Mouse (Mus musculus) lung, postnatal 36 days (tissue): ENCODE data around the gene G0s2.
"Not testable (repeated sequence)": the region's sequence is repeated elsewhere in the genome, so short reads cannot be mapped to it uniquely, and the experiment has no call there.

Experiments used
- DNase-seq: peaks from one replicate; pipeline ENCODE4 v3.0.0; 2022; ENCODE audit warnings: mixed read lengths

G0s2 gene

DNA sequence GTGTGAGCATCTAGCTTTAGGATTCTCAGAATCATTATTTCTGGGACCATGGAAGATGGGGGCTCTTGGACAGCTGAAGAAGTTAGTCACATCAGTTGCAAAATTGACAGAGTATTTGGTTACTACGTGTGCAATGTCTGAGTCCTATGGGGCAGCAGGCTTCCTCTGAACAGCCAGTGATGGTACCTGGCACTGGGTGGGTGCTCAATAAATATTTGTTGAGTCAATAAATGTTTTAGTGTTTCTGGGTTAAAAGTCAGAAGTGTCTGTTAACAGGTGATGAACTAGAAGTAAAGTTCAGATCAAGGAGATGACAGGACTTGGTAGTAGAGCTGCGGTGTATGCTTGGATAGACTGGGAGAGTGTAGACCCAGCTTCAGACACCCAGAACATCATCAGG, 14.6 kb upstream of the G0s2 start:
- no peak for DNase-seq

DNA sequence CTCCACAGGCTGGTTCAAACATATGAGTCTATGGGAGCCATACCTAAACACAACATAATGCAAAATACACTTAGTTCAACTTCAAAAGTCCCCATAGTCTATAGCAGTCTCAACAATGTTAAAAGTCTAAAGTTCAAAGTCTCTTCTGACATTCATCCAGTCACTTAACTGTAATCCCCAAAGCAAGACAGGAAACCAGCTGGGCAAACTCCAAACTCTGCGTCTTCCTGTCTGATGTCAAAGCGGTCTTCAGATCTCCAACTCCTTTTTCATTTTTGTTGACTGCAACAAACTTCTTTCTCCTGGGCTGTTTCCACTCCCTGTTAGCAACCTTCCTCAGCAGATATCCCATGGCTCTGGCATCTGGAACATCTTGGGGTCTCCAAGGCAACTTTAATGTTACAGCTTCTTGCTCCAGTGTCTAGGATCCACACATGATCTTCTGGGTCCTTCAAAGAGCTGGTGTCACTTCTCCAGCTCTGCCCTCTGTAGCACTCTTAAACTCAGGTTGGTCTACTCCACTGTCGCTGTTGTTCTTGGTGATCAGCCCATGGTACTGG, 12.8 kb upstream of the G0s2 start:
- not testable (repeated sequence) for DNase-seq

DNA sequence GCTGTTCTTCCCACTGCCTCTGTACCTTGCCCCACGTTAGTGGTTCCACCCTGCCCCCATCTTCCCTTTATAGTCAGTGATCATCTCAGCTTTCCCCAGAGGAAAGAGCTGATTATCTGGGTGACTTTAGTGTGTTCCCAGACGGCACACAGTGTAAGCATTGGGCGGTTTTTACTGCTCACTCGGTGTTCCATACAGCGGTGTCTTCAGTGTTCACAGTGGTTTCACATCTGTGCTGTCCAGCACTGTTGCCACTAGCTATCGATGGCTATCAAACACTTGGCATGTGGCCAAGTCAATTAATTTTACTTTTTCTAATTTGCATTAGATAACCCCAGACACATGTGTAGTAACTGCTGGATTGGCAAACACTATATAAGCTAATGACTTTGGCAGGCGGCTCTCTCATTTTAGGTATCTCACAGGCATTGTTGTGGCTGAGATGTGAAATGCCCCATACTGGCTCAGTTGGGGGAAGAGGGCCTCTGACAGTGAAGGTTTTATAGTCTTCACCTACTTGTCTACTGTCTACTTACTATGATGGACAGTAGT, 11.3 kb upstream of the G0s2 start:
- no peak for DNase-seq

DNA sequence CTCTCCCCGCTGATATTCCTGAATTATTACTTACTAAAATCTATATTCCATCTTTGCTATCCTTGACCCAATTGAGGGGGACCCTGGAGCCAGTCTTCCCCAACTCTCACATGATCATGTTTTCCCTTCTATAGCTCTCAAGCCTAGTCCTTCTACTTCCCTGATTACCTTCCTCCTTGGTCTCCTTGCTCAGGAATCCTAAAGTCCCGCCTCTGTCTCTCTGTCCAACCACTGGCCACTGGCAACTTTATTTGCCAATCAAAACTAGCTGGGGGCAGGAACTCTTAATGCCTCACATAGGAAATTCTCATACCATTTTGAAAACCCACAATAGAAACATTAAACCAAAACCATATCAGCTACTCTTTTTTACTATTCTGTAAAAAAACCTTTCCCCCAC, 8.3 kb upstream of the G0s2 start:
- no peak for DNase-seq

DNA sequence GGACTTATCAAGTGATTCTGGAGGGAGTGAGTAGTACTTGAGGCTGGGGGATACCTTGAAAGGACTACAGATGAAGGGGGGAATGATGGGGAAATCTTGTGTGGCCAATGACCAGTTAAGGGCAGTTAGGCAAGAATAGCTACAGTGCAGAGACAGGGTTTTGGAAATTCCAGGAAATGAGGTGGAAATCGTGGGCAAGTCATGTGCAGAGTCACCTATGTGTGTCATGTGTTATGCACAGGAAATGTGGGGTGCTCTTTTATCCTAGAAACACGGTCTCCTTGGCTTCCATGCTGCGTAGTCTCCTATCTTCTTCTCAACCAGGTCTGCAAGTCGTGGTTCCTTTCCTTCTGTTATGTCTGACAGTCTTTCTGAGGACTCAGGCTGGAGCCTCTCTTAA, 6.5 kb upstream of the G0s2 start:
- no peak for DNase-seq

- DNase-seq = peak; percentile 65
Measured at GRCm38 (mm10) chr1:193278414-193279045, 5.5 kb upstream of the G0s2 start.

- DNase-seq = no peak
Measured at GRCm38 (mm10) chr1:193274407-193275071, 1.5 kb upstream of the G0s2 start.

- no peak for DNase-seq
Measured at GRCm38 (mm10) chr1:193272137-193272915, 691 bp downstream of the G0s2 start.

DNA sequence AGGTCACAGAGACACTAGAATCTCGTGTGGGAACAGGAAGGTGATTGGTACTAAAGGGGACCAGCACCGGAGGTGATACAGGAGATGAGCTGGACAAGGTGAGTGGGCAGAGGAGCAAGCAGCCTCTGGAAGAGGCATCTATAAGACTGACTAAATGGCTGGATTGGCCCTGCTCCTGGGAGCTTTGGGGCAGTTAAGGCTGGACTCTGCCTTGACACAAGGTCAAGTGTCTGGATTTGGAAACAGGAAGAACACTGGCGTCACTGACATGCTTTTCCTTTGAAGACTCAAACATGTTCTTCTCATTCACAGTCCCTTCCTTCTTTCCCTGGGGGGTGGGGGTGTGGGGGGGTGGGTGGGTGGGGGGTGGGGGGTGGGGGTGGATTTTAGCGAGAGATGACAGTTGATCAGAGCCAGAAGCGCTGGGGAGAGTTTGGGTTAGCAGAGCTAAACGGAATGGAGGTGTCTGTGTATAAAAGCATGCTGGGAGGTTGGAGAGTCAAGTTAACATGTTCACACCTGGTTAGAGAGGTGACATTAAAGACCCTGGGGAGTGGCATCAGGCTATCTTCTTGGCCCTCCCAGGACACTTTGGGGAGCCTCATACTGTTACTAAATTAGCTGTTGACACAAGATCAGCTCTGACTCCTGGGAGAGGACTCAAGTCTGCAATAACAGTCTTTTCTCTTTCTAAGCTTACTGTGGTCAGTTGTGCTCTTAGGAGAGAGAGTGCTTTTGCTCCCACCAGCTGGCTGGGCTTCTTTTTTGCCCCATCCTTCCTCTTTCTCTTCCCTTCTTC, 1.9 kb downstream of the G0s2 start:
- peak; percentile 61 for DNase-seq

- no peak for DNase-seq
Measured at GRCm38 (mm10) chr1:193265734-193266133, 7.3 kb downstream of the G0s2 start.

GRCm38 (mm10) chr1:193263955-193264598, 8.9 kb downstream of the G0s2 start, which contains the start of gene Hsd11b1:
Gene Hsd11b1, minus strand, starts transcription at chr1:193264075.
- peak; percentile 70 for DNase-seq

DNA sequence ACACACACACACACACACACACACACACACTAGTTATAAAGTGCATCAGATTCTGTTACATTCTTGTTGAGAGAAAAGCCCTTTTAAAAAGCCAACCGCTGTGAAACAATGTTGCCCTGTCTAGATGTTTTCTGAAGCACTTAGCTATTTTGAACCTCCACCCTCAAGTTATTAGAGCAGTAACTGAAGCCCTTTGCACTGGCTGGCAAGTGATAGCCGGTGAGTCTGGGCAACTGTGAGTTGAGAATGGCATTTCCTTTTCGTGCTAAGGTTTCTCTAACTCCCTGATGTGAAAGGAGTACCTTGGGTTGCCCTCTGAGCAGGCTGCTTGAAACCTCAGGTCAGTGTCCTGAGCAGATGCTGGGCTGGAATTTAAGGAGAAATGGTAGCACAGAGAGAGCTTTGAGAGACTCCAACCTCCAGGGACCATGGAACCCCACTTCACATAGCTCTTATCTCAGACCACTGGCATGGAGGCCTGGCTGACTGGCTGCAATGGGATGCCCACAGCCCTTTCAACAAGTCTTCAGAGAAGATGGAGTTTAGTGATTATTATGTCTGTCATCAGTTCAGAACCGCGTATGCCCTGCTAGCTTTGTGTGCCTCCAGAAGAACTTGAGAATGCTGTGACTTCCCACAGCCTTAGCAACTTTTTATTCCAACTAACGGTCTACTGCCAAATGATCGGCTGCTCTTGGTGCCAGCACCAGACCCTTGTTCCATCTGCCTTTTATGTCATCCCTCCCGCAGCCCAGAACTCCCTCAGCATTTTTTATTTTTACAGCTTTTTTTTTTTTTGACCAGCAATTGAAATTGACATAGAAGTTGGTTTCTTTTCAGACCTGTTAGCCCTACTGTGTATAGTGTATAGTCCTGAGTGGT, 9.8 kb downstream of the G0s2 start:
- no peak for DNase-seq

DNA sequence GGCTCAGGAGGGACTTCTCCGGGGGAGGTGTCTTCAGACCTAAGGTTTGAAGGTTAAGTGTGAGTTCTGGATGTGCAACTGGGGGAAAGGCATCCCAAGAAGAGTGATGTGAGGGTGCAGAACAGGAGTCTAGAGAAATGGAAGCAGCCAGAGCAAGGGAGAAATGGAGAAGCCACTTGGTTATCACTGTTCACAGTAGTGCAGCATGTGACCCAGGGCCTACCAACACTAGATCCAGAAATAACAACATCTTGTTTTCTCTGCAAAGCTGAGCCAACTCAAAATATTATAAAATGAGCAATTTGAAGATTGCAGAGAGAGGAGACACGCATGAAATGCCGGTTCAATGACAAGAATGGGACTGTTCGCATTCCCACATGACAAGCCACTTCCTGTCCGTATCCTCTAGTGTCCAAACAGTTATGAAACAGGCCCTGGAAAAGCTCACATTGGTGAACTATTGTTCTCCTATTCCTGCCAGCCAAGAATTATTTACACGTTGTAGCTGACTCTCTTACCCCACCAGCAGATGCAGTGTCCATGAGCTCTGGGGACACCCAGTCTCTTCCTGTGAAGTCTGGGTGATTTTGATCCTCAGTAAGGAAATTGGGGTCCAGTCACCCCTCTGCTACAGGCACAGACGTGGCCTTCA, 11.0 kb downstream of the G0s2 start:
- DNase-seq = peak; percentile 73

DNA sequence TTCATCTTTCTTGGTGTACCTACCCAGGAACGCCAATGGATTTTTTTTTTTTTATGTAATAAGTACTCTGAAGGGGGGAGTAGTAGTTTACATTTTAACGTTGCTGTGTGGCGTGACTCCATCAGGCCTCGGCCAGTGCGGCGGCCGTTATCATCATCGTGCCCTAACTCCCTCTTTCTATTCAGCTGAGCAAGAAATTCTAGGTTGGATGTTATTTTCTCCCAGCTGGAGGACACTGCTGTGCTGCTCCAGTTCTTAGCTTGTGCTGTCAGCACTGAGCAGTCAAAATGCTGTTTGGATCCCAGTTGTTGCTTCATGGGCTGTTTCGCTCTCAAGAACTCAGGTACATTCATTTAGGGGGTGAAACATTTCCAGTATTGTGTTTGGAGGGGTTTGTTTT, 13.5 kb downstream of the G0s2 start:
- DNase-seq = no peak

GRCm38 (mm10) chr1:193256621-193257098, 16.4 kb downstream of the G0s2 start:
- DNase-seq = no peak

DNA sequence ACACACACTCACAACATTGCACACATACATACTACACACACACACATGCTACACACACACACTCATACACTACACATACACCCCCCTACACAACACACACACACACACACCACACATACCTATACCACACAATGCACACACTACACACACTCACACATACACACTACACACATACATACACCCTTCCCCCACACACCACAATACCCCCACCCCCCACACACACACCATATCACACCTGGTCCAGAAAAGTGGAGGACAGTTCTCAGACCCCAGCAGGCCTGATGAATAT, 16.8 kb downstream of the G0s2 start:
- DNase-seq = no peak

DNA sequence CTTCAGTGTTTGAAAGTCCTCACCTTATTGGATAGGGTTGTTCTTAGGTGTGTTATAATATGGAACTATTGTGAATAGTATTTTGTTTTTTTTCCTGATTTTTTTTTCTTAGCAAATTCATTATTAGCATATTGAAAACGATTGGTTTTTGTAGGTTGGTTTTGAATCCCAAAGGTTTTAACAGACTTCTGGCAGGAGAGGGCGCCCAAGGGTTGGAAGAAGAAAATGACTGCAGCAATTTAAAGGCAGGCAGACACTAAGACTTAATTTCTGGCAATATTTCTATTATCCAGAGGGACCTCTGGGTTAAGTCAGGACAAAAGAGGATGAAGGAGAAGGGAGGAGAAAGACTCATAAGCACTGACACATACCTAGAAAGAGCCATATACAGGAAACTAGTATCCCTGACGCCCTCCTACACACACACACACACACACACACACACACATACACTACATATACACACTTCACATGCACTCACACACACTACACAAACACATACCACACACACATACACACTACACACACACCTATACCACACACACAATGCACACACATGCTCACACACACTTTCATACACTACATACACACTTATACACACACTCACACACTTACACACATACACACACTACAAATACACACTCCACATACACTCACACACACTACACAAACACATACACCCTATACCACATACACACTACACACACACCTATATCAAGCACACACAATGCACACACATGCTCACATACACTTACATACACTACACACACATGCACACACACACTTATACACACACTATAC, 17.3 kb downstream of the G0s2 start:
- peak; percentile 86 for DNase-seq

DNA sequence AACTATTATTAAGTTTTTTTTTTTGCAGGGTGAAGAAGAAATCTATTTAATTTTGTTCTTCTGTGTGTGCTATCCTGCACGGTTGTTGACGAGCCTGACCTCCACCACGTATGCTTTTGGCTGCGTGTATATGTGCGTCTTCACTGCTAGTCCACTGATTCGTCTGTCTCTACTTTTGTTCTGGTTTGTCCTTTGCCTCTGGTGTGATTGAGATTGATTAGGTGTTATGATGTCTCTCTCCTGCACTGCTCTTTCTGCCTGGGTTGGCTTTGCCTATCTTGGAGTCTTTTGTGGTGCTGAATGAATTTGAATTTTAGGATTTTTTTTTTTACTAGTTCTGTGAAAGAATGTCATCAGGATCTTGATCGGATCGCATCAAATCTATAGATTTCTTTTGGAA, 18.0 kb downstream of the G0s2 start:
- no peak for DNase-seq

- DNase-seq = not testable (repeated sequence)
Measured at GRCm38 (mm10) chr1:193253895-193254294, 19.1 kb downstream of the G0s2 start.

DNA sequence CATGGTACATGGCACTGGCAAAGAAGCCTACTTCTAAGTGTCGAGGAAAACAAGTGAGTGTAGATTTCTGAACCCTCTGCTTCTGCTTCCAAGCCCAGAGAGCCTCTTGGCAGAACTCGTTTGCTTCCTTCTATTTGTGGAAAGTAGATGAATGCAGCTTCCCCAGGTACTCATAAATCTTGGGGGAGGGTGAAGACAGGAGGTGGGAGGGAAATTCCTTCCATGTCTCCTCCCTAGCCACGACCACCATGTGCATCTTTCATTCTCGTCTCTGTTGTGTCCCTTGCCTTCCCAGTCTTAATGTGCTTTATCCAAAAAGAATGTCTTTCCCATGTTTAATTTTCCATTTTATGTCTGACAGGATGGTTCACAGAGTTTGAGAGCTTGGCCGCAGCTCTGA, 20.4 kb downstream of the G0s2 start:
- no peak for DNase-seq
